Mouse (Mus musculus): ENCODE results near the gene Olfr536. TPM values are rescaled to one million over a fixed set of nuclear protein-coding genes. Genes with fewer than 3 reads are reported as not detected.
"Not testable (repeated sequence)": the region's sequence is repeated elsewhere in the genome, so short reads cannot be mapped to it uniquely, and the experiment has no call there.

Olfr536 gene
- total RNA-seq (2015): not detected in 2 replicates
- total RNA-seq (2017): not detected in 2 replicates

GRCm38 (mm10) chr7:140507346-140508021 lies at the start of gene Olfr536:
Gene Olfr536, minus strand, starts transcription at chr7:140507396.
- ATAC-seq (ENCODE audit: poor library complexity, severe bottlenecking): not testable (repeated sequence)

- ATAC-seq (ENCODE audit: poor library complexity, severe bottlenecking): no peak
Observed at GRCm38 (mm10) chr7:140539746-140540145, 32.5 kb upstream of the Olfr536 start.

- no peak for ATAC-seq (ENCODE audit: poor library complexity, severe bottlenecking)
Observed at GRCm38 (mm10) chr7:140494702-140495101, 12.5 kb downstream of the Olfr536 start.

- ATAC-seq (ENCODE audit: poor library complexity, severe bottlenecking): no peak
Observed at GRCm38 (mm10) chr7:140494231-140494630, 13.0 kb downstream of the Olfr536 start.

- ATAC-seq (ENCODE audit: poor library complexity, severe bottlenecking): no peak
Observed at GRCm38 (mm10) chr7:140488981-140489380, 18.2 kb downstream of the Olfr536 start.

GRCm38 (mm10) chr7:140483916-140484315 lies 23.3 kb downstream of the Olfr536 start, which contains the start of gene Olfr535:
Gene Olfr535, plus strand, starts transcription at chr7:140484216.
- no peak for ATAC-seq (ENCODE audit: poor library complexity, severe bottlenecking)

GRCm38 (mm10) chr7:140478733-140479132 lies 28.5 kb downstream of the Olfr536 start:
- no peak for ATAC-seq (ENCODE audit: poor library complexity, severe bottlenecking)

- no peak for ATAC-seq (ENCODE audit: poor library complexity, severe bottlenecking)
Observed at GRCm38 (mm10) chr7:140477886-140478285, 29.3 kb downstream of the Olfr536 start.

GRCm38 (mm10) chr7:140463070-140463469 lies 44.1 kb downstream of the Olfr536 start, which contains the start of gene Olfr533:
Gene Olfr533, plus strand, starts transcription at chr7:140463370.
- not testable (repeated sequence) for ATAC-seq (ENCODE audit: poor library complexity, severe bottlenecking)

Other genes starting within 250 kb of the Olfr536 start
- gene Olfr525, start 186.5 kb downstream of the Olfr536 start, total RNA-seq (2015): not detected in 2 replicates
- gene Olfr525, start 186.5 kb downstream of the Olfr536 start, total RNA-seq (2017): not detected in 2 replicates
- not detected in 2 replicates for gene Olfr527, start 173.4 kb downstream of the Olfr536 start, total RNA-seq (2015)
- gene Olfr527, start 173.4 kb downstream of the Olfr536 start, total RNA-seq (2017): not detected in 2 replicates
- 0.11 TPM in 1 of 2 replicates, not detected in the other for gene Olfr60, start 145.7 kb downstream of the Olfr536 start, total RNA-seq (2015)
- gene Olfr60, start 145.7 kb downstream of the Olfr536 start, total RNA-seq (2017): not detected in 2 replicates
- gene Olfr530, start 131.1 kb downstream of the Olfr536 start, total RNA-seq (2015): not detected in 2 replicates
- gene Olfr530, start 131.1 kb downstream of the Olfr536 start, total RNA-seq (2017): not detected in 2 replicates
- gene Olfr531, start 104.5 kb downstream of the Olfr536 start, total RNA-seq (2015): not detected in 2 replicates
- not detected in 2 replicates for gene Olfr531, start 104.5 kb downstream of the Olfr536 start, total RNA-seq (2017)
- not detected in 2 replicates for gene Olfr532, start 85.8 kb downstream of the Olfr536 start, total RNA-seq (2015)
- not detected in 2 replicates for gene Olfr532, start 85.8 kb downstream of the Olfr536 start, total RNA-seq (2017)
- not detected in 2 replicates for gene Olfr533, start 44.0 kb downstream of the Olfr536 start, total RNA-seq (2015)
- gene Olfr533, start 44.0 kb downstream of the Olfr536 start, total RNA-seq (2017): not detected in 2 replicates
- not detected in 2 replicates for gene Olfr535, start 23.2 kb downstream of the Olfr536 start, total RNA-seq (2015)
- gene Olfr535, start 23.2 kb downstream of the Olfr536 start, total RNA-seq (2017): not detected in 2 replicates
- not detected in 2 replicates for gene Olfr538, start 60.5 kb upstream of the Olfr536 start, total RNA-seq (2015)
- gene Olfr538, start 60.5 kb upstream of the Olfr536 start, total RNA-seq (2017): not detected in 2 replicates
- not detected in 2 replicates for gene Olfr46, start 93.9 kb upstream of the Olfr536 start, total RNA-seq (2015)
- gene Olfr46, start 93.9 kb upstream of the Olfr536 start, total RNA-seq (2017): 0.04 TPM in 1 of 2 replicates, not detected in the other
- not detected in 2 replicates for gene Olfr61, start 121.6 kb upstream of the Olfr536 start, total RNA-seq (2015)
- not detected in 2 replicates for gene Olfr61, start 121.6 kb upstream of the Olfr536 start, total RNA-seq (2017)
- not detected in 2 replicates for gene Olfr53, start 139.1 kb upstream of the Olfr536 start, total RNA-seq (2015)
- not detected in 2 replicates for gene Olfr53, start 139.1 kb upstream of the Olfr536 start, total RNA-seq (2017)
- not detected in 2 replicates for gene Olfr539, start 152.5 kb upstream of the Olfr536 start, total RNA-seq (2015)
- gene Olfr539, start 152.5 kb upstream of the Olfr536 start, total RNA-seq (2017): not detected in 2 replicates
- gene Olfr45, start 174.6 kb upstream of the Olfr536 start, total RNA-seq (2015): not detected in 2 replicates
- gene Olfr45, start 174.6 kb upstream of the Olfr536 start, total RNA-seq (2017): not detected in 2 replicates
- gene Olfr541, start 189.9 kb upstream of the Olfr536 start, total RNA-seq (2015): not detected in 2 replicates
- not detected in 2 replicates for gene Olfr541, start 189.9 kb upstream of the Olfr536 start, total RNA-seq (2017)